Mouse (Mus musculus) heart, embryonic 16.5 days (tissue): ENCODE measurements at regions not wholly inside any gene's neighbourhood (a gene's known extent, or its start where the extent isn't known, plus 50 kb on each side); places are given as distances from the start of the nearest gene placed in this dataset.
A peak's percentile ranks its signal among the peaks of the same experiment; 100 is the strongest.

Source experiments
- ATAC-seq: fragments of 200-750 bp; cut with Nextera tagmentation; replicated peaks from 2 replicates; pipeline ENCODE4 v1.8.0; 2017; ENCODE audit warnings: moderate number of reproducible peaks; ENCODE audit not compliant: insufficient read depth, low FRiP score; ENCODE audit errors: extremely low read depth
- H3K27ac ChIP-seq: fragments of 300-500 bp; sonication (generic); 2 replicates; pipeline ENCODE4 v1.5.1; 2014; ENCODE audit warnings: mild to moderate bottlenecking, low read length, control low read depth, moderate library complexity
- H3K27me3 ChIP-seq: fragments of 300-500 bp; sonication (generic); 2 replicates; pipeline ENCODE4 v1.6.1; 2014; ENCODE audit warnings: low read length, mixed read lengths; ENCODE audit not compliant: control insufficient read depth, insufficient read depth
- H3K36me3 ChIP-seq: fragments of 300-500 bp; sonication (generic); 2 replicates; pipeline ENCODE4 v1.6.1; 2014; ENCODE audit not compliant: control insufficient read depth, insufficient read depth
- H3K4me1 ChIP-seq: fragments of 300-500 bp; sonication (generic); 2 replicates; pipeline ENCODE4 v1.6.1; 2014; ENCODE audit warnings: low read length, mixed read lengths; ENCODE audit not compliant: control insufficient read depth, insufficient read depth
- H3K4me2 ChIP-seq: fragments of 300-500 bp; sonication (generic); 2 replicates; pipeline ENCODE4 v1.6.1; 2014; ENCODE audit warnings: low read depth, mild to moderate bottlenecking, control low read depth, low read length
- H3K4me3 ChIP-seq: fragments of 300-500 bp; sonication (generic); 2 replicates; pipeline ENCODE4 v1.5.1; 2014; ENCODE audit warnings: mild to moderate bottlenecking, control low read depth, low read length
- H3K9ac ChIP-seq: fragments of 300-500 bp; sonication (generic); 2 replicates; pipeline ENCODE4 v1.6.1; 2014; ENCODE audit warnings: low read length, control low read depth
- H3K9me3 ChIP-seq: fragments of 300-500 bp; sonication (generic); replicated peaks from 2 replicates; pipeline ENCODE4 v1.6.1; 2016; ENCODE audit warnings: low read length; ENCODE audit not compliant: control insufficient read depth
- WGBS: fragments of 180-500 bp; shearing (Covaris S2); extraction: QIAGEN DNeasy Blood & Tissue Kit; methylation state at CpG from one replicate; pipeline ENCODE4 v1.1.7; 2014; 5-methylcytosine and 5-hydroxymethylcytosine counted together

- no peak overlapping the region for H3K27ac ChIP-seq
- H3K9me3 ChIP-seq = no peaks in the 10 kb centered on the region
- H3K36me3 ChIP-seq = no peaks in the 10 kb centered on the region
- no peak overlapping the region for H3K4me2 ChIP-seq
- no peak for ATAC-seq
- H3K9ac ChIP-seq = no peak overlapping the region
- H3K4me1 ChIP-seq = no peaks in the 10 kb centered on the region
- H3K4me3 ChIP-seq = no peak overlapping the region
- no peaks in the 10 kb centered on the region for H3K27me3 ChIP-seq
Observed at GRCm38 (mm10) chr14:105841888-105842287, 54.7 kb downstream of the Spry2 start.

- Histone ChIP-seq H3K27ac (no peak overlapping the region), H3K27me3 (no peaks in the 10 kb centered on the region), H3K9me3 (no peaks in the 10 kb centered on the region), H3K9ac (no peak overlapping the region), H3K36me3 (no peaks in the 10 kb centered on the region), H3K4me1 (0 out of 2 replicates have a peak, but pooled peaks cover 2% of the 10 kb centered on the region), H3K4me3 (no peak overlapping the region), H3K4me2 (no peak overlapping the region)
- WGBS = 74% methylated on average over 3 of the region's 3 CpGs
- ATAC-seq = no peak
Observed at GRCm38 (mm10) chr14:105837533-105837932, 59.1 kb downstream of the Spry2 start.

- 52% methylated on average over 12 of the region's 12 CpGs for WGBS
- Histone ChIP-seq H3K9ac (no peak overlapping the region), H3K4me3 (no peak overlapping the region), H3K36me3 (no peaks in the 10 kb centered on the region), H3K4me1 (peaks cover 4% of the 10 kb centered on the region), H3K9me3 (no peaks in the 10 kb centered on the region), H3K4me2 (peak overlapping the region; percentile 3; the same call in 1 of the 2 replicates), H3K27me3 (no peaks in the 10 kb centered on the region), H3K27ac (0 out of 2 replicates have a peak overlapping the region, but pooled peaks have one; percentile 9)
- peak; percentile 52 for ATAC-seq
Observed at GRCm38 (mm10) chr14:105830701-105831100, 65.9 kb downstream of the Spry2 start.

GRCm38 (mm10) chr14:105830301-105830700 is 66.3 kb downstream of the Spry2 start:
- no peaks in the 10 kb centered on the region for H3K9me3 ChIP-seq
- WGBS = 72% methylated on average over 4 of the region's 4 CpGs
- H3K4me3 ChIP-seq = no peak overlapping the region
- no peak for ATAC-seq
- no peaks in the 10 kb centered on the region for H3K27me3 ChIP-seq
- H3K36me3 ChIP-seq = no peaks in the 10 kb centered on the region
- peaks cover 4% of the 10 kb centered on the region for H3K4me1 ChIP-seq
- H3K27ac ChIP-seq = no peak overlapping the region
- no peak overlapping the region for H3K4me2 ChIP-seq
- no peak overlapping the region for H3K9ac ChIP-seq

- Histone ChIP-seq H3K36me3 (no peaks in the 10 kb centered on the region), H3K4me2 (no peak overlapping the region), H3K4me3 (no peak overlapping the region), H3K9me3 (no peaks in the 10 kb centered on the region), H3K4me1 (no peaks in the 10 kb centered on the region), H3K27ac (no peak overlapping the region), H3K27me3 (no peaks in the 10 kb centered on the region), H3K9ac (no peak overlapping the region)
- ATAC-seq = no peak
- WGBS = 66% methylated on average over 8 of the region's 8 CpGs
Observed at GRCm38 (mm10) chr14:105823129-105823528, 73.5 kb downstream of the Spry2 start.

- Histone ChIP-seq H3K4me1 (no peaks in the 10 kb centered on the region), H3K36me3 (no peaks in the 10 kb centered on the region), H3K4me2 (no peak overlapping the region), H3K9ac (no peak overlapping the region), H3K9me3 (no peaks in the 10 kb centered on the region), H3K27ac (no peak overlapping the region), H3K27me3 (no peaks in the 10 kb centered on the region), H3K4me3 (no peak overlapping the region)
- ATAC-seq = no peak
- WGBS = 77% methylated on average over 9 of the region's 9 CpGs
Observed at GRCm38 (mm10) chr14:105822653-105823052, 74.0 kb downstream of the Spry2 start.

- Histone ChIP-seq H3K9ac (no peak overlapping the region), H3K4me3 (no peak overlapping the region), H3K27me3 (no peaks in the 10 kb centered on the region), H3K4me1 (peaks cover 3% of the 10 kb centered on the region; the same call in 1 of the 2 replicates), H3K4me2 (no peak overlapping the region), H3K36me3 (no peaks in the 10 kb centered on the region), H3K9me3 (no peaks in the 10 kb centered on the region), H3K27ac (no peak overlapping the region)
- no peak for ATAC-seq
- WGBS = 92% methylated on average over 2 of the region's 2 CpGs
Observed at GRCm38 (mm10) chr14:105819534-105819933, 77.1 kb downstream of the Spry2 start.

- Histone ChIP-seq H3K9ac (no peak overlapping the region), H3K27ac (no peak overlapping the region), H3K4me3 (no peak overlapping the region), H3K36me3 (no peaks in the 10 kb centered on the region), H3K4me1 (peaks cover 3% of the 10 kb centered on the region; the same call in 1 of the 2 replicates), H3K27me3 (no peaks in the 10 kb centered on the region), H3K9me3 (no peaks in the 10 kb centered on the region), H3K4me2 (no peak overlapping the region)
- ATAC-seq = no peak
- WGBS = 88% methylated on average over 3 of the region's 3 CpGs
Observed at GRCm38 (mm10) chr14:105818841-105819240, 77.8 kb downstream of the Spry2 start.

- Histone ChIP-seq H3K4me2 (no peak overlapping the region), H3K4me3 (no peak overlapping the region), H3K9ac (no peak overlapping the region), H3K36me3 (no peaks in the 10 kb centered on the region), H3K27ac (no peak overlapping the region), H3K27me3 (no peaks in the 10 kb centered on the region), H3K4me1 (peaks cover 3% of the 10 kb centered on the region; the same call in 1 of the 2 replicates), H3K9me3 (no peaks in the 10 kb centered on the region)
- no peak for ATAC-seq
- WGBS = 90% methylated on average over 6 of the region's 6 CpGs
Observed at GRCm38 (mm10) chr14:105817481-105817880, 79.1 kb downstream of the Spry2 start.
